Mouse (Mus musculus) embryonic facial prominence, embryonic 10.5 days (tissue): ENCODE data around the gene C2cd4a. TPM values are rescaled to one million over a fixed set of nuclear protein-coding genes. Genes with fewer than 3 reads are reported as not detected.
A peak's percentile ranks its signal among the peaks of the same experiment; 100 is the strongest.

Experiments
- DNase-seq: peaks from one replicate; pipeline ENCODE4 v3.0.0-alpha.2; 2017; ENCODE audit warnings: low spot score
- H3K27ac ChIP-seq: fragments of 300-500 bp; sonication (generic); replicated peaks from 2 replicates; pipeline ENCODE4 v1.5.1; 2016; ENCODE audit warnings: mild to moderate bottlenecking
- H3K27me3 ChIP-seq: fragments of 300-500 bp; sonication (generic); replicated peaks from 2 replicates; pipeline ENCODE4 v1.6.1; 2016; ENCODE audit warnings: low read depth, mild to moderate bottlenecking; ENCODE audit not compliant: poor library complexity, severe bottlenecking
- H3K36me3 ChIP-seq: fragments of 300-500 bp; sonication (generic); replicated peaks from 2 replicates; pipeline ENCODE4 v1.6.1; 2016; ENCODE audit warnings: mild to moderate bottlenecking, moderate library complexity
- H3K4me1 ChIP-seq: fragments of 300-500 bp; sonication (generic); 2 replicates; pipeline ENCODE4 v1.6.1; 2016
- H3K4me3 ChIP-seq: fragments of 300-500 bp; sonication (generic); 2 replicates; pipeline ENCODE4 v1.5.1; 2016; ENCODE audit warnings: mild to moderate bottlenecking, moderate library complexity
- H3K9me3 ChIP-seq: fragments of 300-500 bp; sonication (generic); 2 replicates; pipeline ENCODE4 v1.6.1; 2016; ENCODE audit warnings: mild to moderate bottlenecking
- WGBS: fragments of 180-500 bp; shearing (Covaris S2); methylation state at CpG from one replicate; pipeline ENCODE4 v1.1.7; 2016; 5-methylcytosine and 5-hydroxymethylcytosine counted together
- polyA plus RNA-seq: library from polyadenylated mRNA; unstranded; fragments of >200 nt; fragmentation: Nextera tagmentation; extraction: Ambion mirVana; gene quantifications from 2 replicates; pipeline ENCODE4 v1.2.1, GENCODE M21; 2016

C2cd4a gene
- polyA plus RNA-seq, 1 experiment from 2014 or later: not detected

- H3K27ac ChIP-seq: no peak overlapping the region
- peaks cover 9% of the 10 kb centered on the region for H3K4me1 ChIP-seq
- H3K4me3 ChIP-seq: no peak overlapping the region
- H3K36me3 ChIP-seq: no peaks in the 10 kb centered on the region
- DNase-seq: no peak
- WGBS: 82% methylated on average over 14 of the region's 14 CpGs
- peaks cover 3% of the 10 kb centered on the region; the same call in 1 of the 2 replicates for H3K27me3 ChIP-seq
- H3K9me3 ChIP-seq: no peaks in the 10 kb centered on the region
Measured at GRCm38 (mm10) chr9:67799078-67799819, 32.9 kb downstream of the C2cd4a start.

DNA sequence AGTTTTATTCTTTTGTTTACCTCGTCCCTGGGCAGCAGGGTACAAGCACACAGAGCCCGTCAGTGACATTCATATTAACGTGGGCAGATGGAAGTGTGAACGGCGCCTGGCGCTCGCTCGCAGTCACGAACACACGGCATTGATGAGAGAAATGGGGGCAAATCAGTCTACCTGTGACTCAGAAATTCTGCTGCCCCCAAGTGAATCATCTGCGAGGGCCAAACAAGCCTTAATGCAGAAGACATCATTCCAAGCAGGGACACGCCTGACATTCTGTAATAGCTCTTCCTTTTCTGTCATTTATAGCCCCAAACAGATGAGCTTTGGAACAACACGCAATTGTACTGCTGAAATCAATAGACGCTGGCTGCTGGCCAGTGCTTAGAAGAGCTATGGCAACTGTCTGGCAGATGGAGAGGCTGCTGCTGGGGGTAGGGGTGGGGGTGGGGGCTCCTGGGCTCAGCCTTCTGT lies 36.9 kb downstream of the C2cd4a start:
- H3K36me3 ChIP-seq: no peaks in the 10 kb centered on the region
- peaks cover 9% of the 10 kb centered on the region for H3K4me1 ChIP-seq
- H3K27ac ChIP-seq: no peak overlapping the region
- no peak overlapping the region for H3K4me3 ChIP-seq
- WGBS: 81% methylated on average over 14 of the region's 14 CpGs
- no peaks in the 10 kb centered on the region for H3K9me3 ChIP-seq
- DNase-seq: no peak
- H3K27me3 ChIP-seq: no peaks in the 10 kb centered on the region

- Histone ChIP-seq H3K36me3 (no peaks in the 10 kb centered on the region), H3K27ac (no peak overlapping the region), H3K9me3 (no peaks in the 10 kb centered on the region), H3K4me1 (peaks cover 9% of the 10 kb centered on the region), H3K27me3 (no peaks in the 10 kb centered on the region), H3K4me3 (no peak overlapping the region)
- no peak for DNase-seq
- WGBS: 92% methylated on average over 4 of the region's 4 CpGs
Measured at GRCm38 (mm10) chr9:67794668-67795067, 37.5 kb downstream of the C2cd4a start.

DNA sequence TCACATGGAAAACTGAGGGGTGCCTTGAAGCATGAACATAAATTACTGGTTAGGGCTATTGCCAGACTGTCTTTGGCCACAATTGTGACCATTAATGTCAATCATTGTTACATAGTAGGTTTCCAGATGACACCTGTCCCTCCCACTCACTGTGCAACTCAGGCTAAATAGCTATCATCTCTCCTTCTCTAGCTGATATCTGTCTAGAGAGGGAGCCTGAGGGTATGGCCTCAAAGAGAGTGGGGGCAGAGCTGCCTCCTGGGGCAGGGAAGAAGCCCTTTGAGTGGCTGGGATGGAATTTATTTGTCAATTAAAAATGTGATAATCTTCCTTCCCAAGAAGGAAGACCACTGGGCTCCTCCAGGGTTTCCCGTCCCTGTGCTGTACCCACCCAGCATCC lies 37.9 kb downstream of the C2cd4a start:
- WGBS: 84% methylated on average over 1 of the region's 1 CpGs
- no peaks in the 10 kb centered on the region for H3K27me3 ChIP-seq
- no peaks in the 10 kb centered on the region for H3K36me3 ChIP-seq
- DNase-seq: no peak
- no peaks in the 10 kb centered on the region for H3K9me3 ChIP-seq
- peaks cover 9% of the 10 kb centered on the region for H3K4me1 ChIP-seq
- no peak overlapping the region for H3K4me3 ChIP-seq
- no peak overlapping the region for H3K27ac ChIP-seq

DNA sequence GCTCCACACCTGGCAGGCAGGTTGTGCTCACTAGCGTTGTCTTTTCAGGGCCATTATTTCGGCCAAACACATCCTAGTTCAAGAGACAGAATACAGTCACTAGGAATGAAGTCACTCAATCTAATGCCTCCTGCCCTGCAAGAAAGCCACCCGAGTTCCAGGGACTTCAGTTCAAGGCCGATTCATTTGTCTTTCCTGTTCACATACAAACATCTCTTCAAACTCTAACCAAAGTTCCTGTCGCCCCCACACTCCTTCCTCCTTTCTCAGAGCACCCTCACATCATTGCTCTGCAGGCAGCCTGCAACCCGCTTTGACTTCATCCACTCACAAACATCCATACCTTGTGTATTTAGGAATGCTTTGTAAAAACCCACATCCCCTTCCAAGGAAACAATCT lies 38.6 kb downstream of the C2cd4a start:
- no peaks in the 10 kb centered on the region for H3K36me3 ChIP-seq
- H3K27ac ChIP-seq: no peak overlapping the region
- 85% methylated on average over 6 of the region's 6 CpGs for WGBS
- no peaks in the 10 kb centered on the region for H3K27me3 ChIP-seq
- H3K4me1 ChIP-seq: peaks cover 9% of the 10 kb centered on the region
- DNase-seq: no peak
- H3K9me3 ChIP-seq: no peaks in the 10 kb centered on the region
- no peak overlapping the region for H3K4me3 ChIP-seq

DNA sequence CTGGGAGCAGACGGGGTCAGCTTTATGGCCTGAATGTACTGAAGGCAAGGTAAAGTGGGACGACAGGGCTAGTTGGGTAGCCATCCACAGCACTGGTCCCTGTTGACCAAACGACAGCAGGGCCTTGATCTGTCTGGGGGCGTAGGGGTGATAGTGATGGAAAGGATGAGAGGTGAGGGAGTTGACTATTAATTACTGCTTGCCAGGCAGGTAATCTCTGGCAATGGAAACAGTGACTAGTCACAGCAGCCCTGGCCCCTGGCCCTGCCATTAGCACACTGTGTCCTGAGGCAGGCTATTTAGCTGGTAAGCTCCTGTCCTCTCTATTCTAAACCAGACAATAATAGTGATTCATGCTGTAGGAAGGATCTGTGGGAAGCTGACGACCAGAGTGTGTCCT lies 39.7 kb downstream of the C2cd4a start:
- Histone ChIP-seq H3K9me3 (no peaks in the 10 kb centered on the region), H3K36me3 (no peaks in the 10 kb centered on the region), H3K4me3 (no peak overlapping the region), H3K4me1 (peaks cover 9% of the 10 kb centered on the region), H3K27ac (no peak overlapping the region), H3K27me3 (no peaks in the 10 kb centered on the region)
- DNase-seq: no peak
- 70% methylated on average over 5 of the region's 5 CpGs for WGBS

DNA sequence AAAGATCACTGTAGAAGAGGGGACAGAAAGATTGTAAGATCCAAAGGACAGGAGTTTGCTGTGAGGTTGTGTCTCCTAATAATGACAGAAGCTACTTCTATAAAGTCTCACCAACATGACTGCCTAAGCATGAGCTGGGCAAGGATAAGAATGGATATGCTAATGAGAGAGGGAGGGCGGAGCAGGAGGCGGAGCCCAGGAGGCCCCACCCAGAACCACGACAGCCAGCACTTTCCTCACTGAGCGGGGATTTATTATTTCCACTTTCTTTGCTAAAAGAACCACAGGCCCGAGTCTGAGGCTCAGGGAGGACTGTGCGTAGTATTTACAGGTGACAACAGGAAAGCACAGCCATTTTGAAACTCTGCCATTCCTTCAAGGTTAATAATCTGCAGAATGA lies 44.5 kb downstream of the C2cd4a start:
- 70% methylated on average over 6 of the region's 6 CpGs for WGBS

DNA sequence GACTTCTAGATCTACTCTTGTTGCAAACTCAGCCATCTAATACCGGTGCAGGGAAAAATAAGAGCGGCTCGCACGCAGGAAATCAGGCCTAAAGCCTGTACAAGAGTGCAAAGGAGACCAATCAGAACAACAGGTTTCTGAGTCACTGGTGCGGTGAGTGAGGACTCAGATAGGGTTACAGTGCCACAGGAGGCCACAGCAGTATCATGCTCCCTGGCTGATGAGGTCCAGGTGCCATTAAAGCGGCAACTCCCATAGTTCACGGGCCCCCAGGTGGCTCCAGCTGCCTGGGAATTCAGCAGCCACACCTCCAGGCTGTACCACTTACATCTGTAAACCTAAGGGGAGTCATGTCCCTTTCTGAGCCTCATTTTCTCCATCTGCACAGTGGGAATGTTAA lies 45.8 kb downstream of the C2cd4a start:
- 0 out of 2 replicates have a peak, but pooled peaks cover 3% of the 10 kb centered on the region for H3K27me3 ChIP-seq
- WGBS: 74% methylated on average over 7 of the region's 7 CpGs
- no peaks in the 10 kb centered on the region for H3K4me1 ChIP-seq
- no peak overlapping the region for H3K27ac ChIP-seq
- H3K36me3 ChIP-seq: no peaks in the 10 kb centered on the region
- peak; percentile 14 for DNase-seq
- H3K9me3 ChIP-seq: 0 out of 2 replicates have a peak, but pooled peaks cover 4% of the 10 kb centered on the region
- H3K4me3 ChIP-seq: no peak overlapping the region

More for the DNA sequence above, 44.5 kb downstream of the C2cd4a start:
- H3K27ac ChIP-seq: no peak overlapping the region
- 0 out of 2 replicates have a peak, but pooled peaks cover 4% of the 10 kb centered on the region for H3K9me3 ChIP-seq
- no peaks in the 10 kb centered on the region for H3K36me3 ChIP-seq
- no peak overlapping the region for H3K4me3 ChIP-seq
- no peak for DNase-seq
- no peaks in the 10 kb centered on the region for H3K27me3 ChIP-seq
- H3K4me1 ChIP-seq: no peaks in the 10 kb centered on the region

GRCm38 (mm10) chr9:67783925-67784324 lies 48.2 kb downstream of the C2cd4a start:
- no peak overlapping the region for H3K27ac ChIP-seq
- no peak for DNase-seq
- no peaks in the 10 kb centered on the region for H3K4me1 ChIP-seq
- 0 out of 2 replicates have a peak, but pooled peaks cover 4% of the 10 kb centered on the region for H3K9me3 ChIP-seq
- H3K27me3 ChIP-seq: 0 out of 2 replicates have a peak, but pooled peaks cover 7% of the 10 kb centered on the region
- no peak overlapping the region for H3K4me3 ChIP-seq
- H3K36me3 ChIP-seq: no peaks in the 10 kb centered on the region

DNA sequence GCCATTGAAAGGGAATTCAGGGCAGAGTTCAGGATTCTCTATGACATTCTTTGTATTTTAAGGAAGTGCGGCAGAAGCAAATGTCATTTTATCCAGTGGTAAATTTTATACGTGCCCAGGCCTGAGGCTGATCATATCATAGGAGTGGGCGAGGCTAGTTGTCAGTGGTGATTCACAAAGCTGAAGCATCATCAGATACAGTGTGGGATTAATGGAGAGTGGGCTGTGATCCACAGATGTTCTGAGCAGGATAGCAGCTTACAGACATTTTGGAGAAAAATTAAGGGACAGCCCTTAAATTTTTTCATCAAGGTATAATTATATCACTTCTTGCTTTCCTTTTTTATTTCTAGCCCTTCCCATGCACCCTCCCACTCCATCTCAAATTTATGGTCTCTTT lies 48.7 kb downstream of the C2cd4a start:
- H3K27me3 ChIP-seq: 0 out of 2 replicates have a peak, but pooled peaks cover 7% of the 10 kb centered on the region
- no peak overlapping the region for H3K4me3 ChIP-seq
- no peaks in the 10 kb centered on the region for H3K4me1 ChIP-seq
- 0 out of 2 replicates have a peak, but pooled peaks cover 4% of the 10 kb centered on the region for H3K9me3 ChIP-seq
- no peak for DNase-seq
- H3K27ac ChIP-seq: no peak overlapping the region
- 88% methylated on average over 3 of the region's 3 CpGs for WGBS
- no peaks in the 10 kb centered on the region for H3K36me3 ChIP-seq

- H3K27me3 ChIP-seq: 0 out of 2 replicates have a peak, but pooled peaks cover 7% of the 10 kb centered on the region
- 67% methylated on average over 6 of the region's 6 CpGs for WGBS
- 0 out of 2 replicates have a peak, but pooled peaks cover 4% of the 10 kb centered on the region for H3K9me3 ChIP-seq
- H3K27ac ChIP-seq: no peak overlapping the region
- H3K36me3 ChIP-seq: no peaks in the 10 kb centered on the region
- DNase-seq: no peak
- no peak overlapping the region for H3K4me3 ChIP-seq
- H3K4me1 ChIP-seq: no peaks in the 10 kb centered on the region
Measured at GRCm38 (mm10) chr9:67782786-67783185, 49.3 kb downstream of the C2cd4a start.
